Mouse (Mus musculus) induced T-regulatory cell, adult 2 months (primary cell): Measurements from ENCODE around the gene G3bp2.

Source experiments
- DNase-seq: peaks from one replicate; pipeline ENCODE4 v3.0.0-alpha.2; 2012; ENCODE audit warnings: low read depth

Gene G3bp2

GRCm38 (mm10) chr5:92011756-92012155 is 71.8 kb downstream of the G3bp2 start:
- no peak for DNase-seq

- DNase-seq = no peak
Measured at GRCm38 (mm10) chr5:92009827-92010226, 73.7 kb downstream of the G3bp2 start.

GRCm38 (mm10) chr5:92003011-92003410 is 80.5 kb downstream of the G3bp2 start:
- peak; percentile 73 for DNase-seq
